Mouse (Mus musculus) embryonic fibroblast, embryonic 13.5 days (primary cell): ENCODE measurements around the gene Pinlyp.
A peak's percentile ranks its signal among the peaks of the same experiment; 100 is the strongest.

Experiments used
- CTCF ChIP-seq: IDR thresholded peaks from 2 replicates; pipeline ENCODE4 v1.5.1; 2011; ENCODE audit warnings: mild to moderate bottlenecking, control low read depth, low read length, moderate library complexity, borderline replicate concordance; ENCODE audit not compliant: insufficient read depth
- POLR2A ChIP-seq: IDR thresholded peaks from 2 replicates; pipeline ENCODE4 v1.6.1; 2011; ENCODE audit warnings: low read depth, mild to moderate bottlenecking, control low read depth, low read length, moderate library complexity

GRCm38 (mm10) chr7:24531211-24531971 is 14.5 kb downstream of the Pinlyp start:
- peak; percentile 86 for TF ChIP-seq CTCF
- TF ChIP-seq POLR2A: peak; percentile 52
